Mouse (Mus musculus) olfactory bulb, adult 2 months (tissue): ENCODE measurements around the gene Pik3ip1. TPM values are rescaled to one million over a fixed set of nuclear protein-coding genes. Genes with fewer than 3 reads are reported as not detected.

ENCODE experiments used
- H3K27ac ChIP-seq: fragments of 200-500 bp; 2 replicates; pipeline ENCODE4 v1.5.1; 2012; ENCODE audit warnings: low read depth, low read length; ENCODE audit not compliant: insufficient read depth
- H3K4me1 ChIP-seq: fragments of 200-500 bp; 2 replicates; pipeline ENCODE4 v1.6.1; 2012; ENCODE audit warnings: low read length; ENCODE audit not compliant: control insufficient read depth, insufficient read depth
- H3K4me3 ChIP-seq: fragments of 200-500 bp; 2 replicates; pipeline ENCODE4 v1.5.1; 2012; ENCODE audit warnings: mild to moderate bottlenecking, low read depth, low read length, moderate library complexity; ENCODE audit not compliant: insufficient read depth
- CTCF ChIP-seq: fragments of 200-500 bp; IDR thresholded peaks from 2 replicates; pipeline ENCODE4 v1.5.1; 2012; ENCODE audit warnings: low read depth, mild to moderate bottlenecking, low read length, moderate library complexity; ENCODE audit not compliant: insufficient read depth
- POLR2A ChIP-seq: fragments of 200-500 bp; IDR thresholded peaks from 2 replicates; pipeline ENCODE4 v1.6.1; 2012; ENCODE audit warnings: mild to moderate bottlenecking, low read depth, low read length, moderate library complexity; ENCODE audit not compliant: insufficient read depth
- WGBS: fragments of 180-500 bp; shearing (Covaris S2); methylation state at CpG from one replicate; pipeline ENCODE4 v1.1.7; 2018; 5-methylcytosine and 5-hydroxymethylcytosine counted together
- polyA plus RNA-seq: library from polyadenylated mRNA; stranded (reverse); fragments of >200 nt; gene quantifications from 2 replicates; pipeline ENCODE4 v1.2.4, GENCODE M21; 2012; ENCODE audit warnings: low replicate concordance; ENCODE audit not compliant: missing spikeins, insufficient read depth, insufficient read length

Pik3ip1 gene
- polyA plus RNA-seq, 1 experiment: not detected

DNA sequence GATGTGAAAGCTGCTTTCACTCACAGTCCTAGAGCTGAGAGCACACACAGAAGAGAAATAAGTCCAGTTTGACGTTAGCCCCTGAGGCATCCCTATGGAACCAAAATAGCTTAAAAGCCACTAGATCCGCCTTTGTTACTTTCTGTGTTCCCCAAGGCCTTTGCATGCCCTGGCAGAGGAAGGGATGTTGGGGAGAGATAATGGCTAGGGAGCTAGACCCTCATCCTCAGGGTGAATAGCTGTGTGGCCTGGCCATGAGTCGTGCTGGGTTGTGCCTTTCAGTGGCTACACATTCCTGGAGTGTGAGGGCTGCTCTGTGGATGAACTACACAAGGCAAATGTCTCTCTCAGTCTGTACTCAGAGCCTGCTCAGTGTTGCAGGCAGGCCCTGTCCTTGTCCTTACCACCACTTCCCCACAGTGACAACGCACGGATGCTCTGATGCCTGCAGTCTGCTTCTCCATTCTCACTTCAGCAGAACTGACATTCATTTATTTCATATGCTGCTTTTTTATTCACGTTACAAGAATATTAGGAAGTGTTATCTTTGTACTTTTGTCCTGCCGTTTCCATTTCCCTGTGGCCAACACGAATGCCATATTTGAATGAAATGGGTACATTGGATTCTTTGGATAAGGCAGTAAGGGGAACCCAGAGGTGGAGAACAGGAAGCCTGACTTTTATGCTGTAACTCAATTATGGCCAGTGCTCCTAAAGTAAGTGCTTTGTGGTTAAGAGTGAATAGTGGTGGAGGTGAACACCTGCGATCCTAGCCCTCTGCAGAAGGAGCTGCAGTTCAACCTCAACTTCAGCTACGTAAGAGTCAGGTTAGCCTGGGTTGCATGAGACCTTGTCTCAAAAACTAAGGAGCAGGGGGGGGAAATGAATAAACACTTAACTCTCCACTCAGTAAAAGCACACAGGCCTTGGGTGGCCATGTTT lies 32.1 kb upstream of the Pik3ip1 start:
- H3K4me3 ChIP-seq: no peak overlapping the region
- no peak overlapping the region for H3K27ac ChIP-seq
- 79% methylated on average over 10 of the region's 10 CpGs for WGBS
- TF ChIP-seq POLR2A (no peak), CTCF (no peak)
- H3K4me1 ChIP-seq: peaks cover 32% of the 10 kb centered on the region

DNA sequence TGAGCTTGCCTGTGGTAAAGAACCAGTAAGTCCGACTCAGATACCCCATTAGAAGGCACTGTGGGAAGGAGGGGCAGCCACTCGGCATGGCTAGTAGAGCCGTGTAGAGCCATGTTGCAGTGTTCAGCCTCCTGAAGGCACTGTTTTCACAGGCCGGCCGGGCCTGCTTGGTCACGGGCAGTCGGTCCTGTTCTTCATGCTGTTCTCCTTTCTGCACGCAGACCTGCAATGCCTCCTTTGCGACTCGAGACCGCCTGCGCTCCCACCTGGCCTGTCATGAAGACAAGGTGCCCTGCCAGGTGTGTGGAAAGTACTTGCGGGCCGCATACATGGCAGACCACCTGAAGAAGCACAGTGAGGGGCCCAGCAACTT lies 31.4 kb upstream of the Pik3ip1 start:
- WGBS: 91% methylated on average over 14 of the region's 14 CpGs

DNA sequence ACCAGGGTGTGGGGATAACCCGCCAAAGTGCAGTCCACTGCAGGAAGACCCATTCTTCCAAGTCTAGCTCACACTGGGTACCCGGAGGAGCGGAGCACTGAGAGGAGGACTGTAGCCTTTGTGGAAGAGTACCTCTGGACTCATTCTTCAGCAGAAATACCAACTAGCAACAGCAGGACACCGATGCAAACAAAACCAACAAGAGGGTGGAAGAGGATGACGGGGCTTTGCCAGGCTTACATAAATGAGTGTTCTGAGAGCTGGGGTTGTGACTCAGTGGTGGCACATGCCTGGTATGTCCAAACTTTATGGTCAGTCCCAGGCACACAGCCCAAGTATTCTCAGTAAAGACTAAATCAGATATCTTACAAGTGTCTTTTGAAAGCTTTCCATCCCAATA lies 29.1 kb upstream of the Pik3ip1 start:
- no peak overlapping the region for H3K27ac ChIP-seq
- H3K4me1 ChIP-seq: peaks cover 7% of the 10 kb centered on the region
- no peak for TF ChIP-seq CTCF
- no peak for TF ChIP-seq POLR2A
- 93% methylated on average over 5 of the region's 5 CpGs for WGBS
- H3K4me3 ChIP-seq: no peak overlapping the region

More for the DNA sequence above, 31.4 kb upstream of the Pik3ip1 start:
- no peak overlapping the region for H3K4me3 ChIP-seq
- no peak for TF ChIP-seq CTCF
- no peak for TF ChIP-seq POLR2A
- no peak overlapping the region for H3K27ac ChIP-seq
- peaks cover 26% of the 10 kb centered on the region for H3K4me1 ChIP-seq

DNA sequence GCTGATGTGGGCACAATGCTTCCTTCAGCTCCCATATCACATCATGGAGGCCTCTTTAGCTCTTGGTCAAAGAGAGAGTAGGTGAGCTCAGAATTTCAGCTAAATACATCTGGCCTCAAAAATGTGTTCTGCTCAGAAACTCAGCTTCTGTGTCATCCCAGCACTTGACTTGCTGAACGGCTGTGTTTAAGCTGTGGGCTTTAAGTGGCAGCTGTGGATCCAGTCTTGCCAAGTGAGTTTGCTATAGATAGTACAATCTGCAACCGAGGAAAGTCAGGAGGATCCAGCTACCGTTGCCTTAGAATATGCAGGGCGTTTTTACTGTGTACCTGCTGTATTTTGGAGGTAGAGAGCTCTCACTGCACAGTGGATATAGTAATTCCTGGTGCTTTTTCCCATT lies 27.8 kb upstream of the Pik3ip1 start:
- WGBS: 66% methylated on average over 4 of the region's 4 CpGs
- TF ChIP-seq POLR2A (no peak), CTCF (no peak)
- H3K4me3 ChIP-seq: no peak overlapping the region
- no peak overlapping the region; the same call in 1 of the 2 replicates for H3K27ac ChIP-seq
- H3K4me1 ChIP-seq: peaks cover 6% of the 10 kb centered on the region; the same call in 1 of the 2 replicates

DNA sequence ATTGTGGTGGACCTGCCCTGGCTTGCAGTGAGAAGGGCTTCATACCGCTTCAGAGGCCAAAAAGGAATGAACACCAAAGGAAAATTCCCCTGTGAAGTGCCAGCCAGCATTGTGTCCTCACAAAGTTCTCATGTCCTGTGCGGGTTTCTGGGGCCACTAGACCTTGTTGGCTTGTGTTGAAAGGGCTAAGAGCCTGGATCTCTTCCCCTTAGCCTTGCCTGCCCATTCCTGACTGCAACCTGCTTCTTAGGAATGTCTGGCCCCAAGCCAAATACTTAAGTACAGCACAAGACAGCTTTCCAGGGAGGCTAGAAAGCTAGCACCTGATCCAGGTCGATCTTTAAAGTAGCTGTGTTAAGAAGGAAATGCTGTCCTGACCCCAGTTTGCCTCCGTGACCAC lies 27.4 kb upstream of the Pik3ip1 start:
- Histone ChIP-seq H3K27ac (no peak overlapping the region; the same call in 1 of the 2 replicates), H3K4me3 (no peak overlapping the region), H3K4me1 (peaks cover 6% of the 10 kb centered on the region; the same call in 1 of the 2 replicates)
- 57% methylated on average over 4 of the region's 4 CpGs for WGBS
- TF ChIP-seq CTCF (no peak), POLR2A (no peak)

DNA sequence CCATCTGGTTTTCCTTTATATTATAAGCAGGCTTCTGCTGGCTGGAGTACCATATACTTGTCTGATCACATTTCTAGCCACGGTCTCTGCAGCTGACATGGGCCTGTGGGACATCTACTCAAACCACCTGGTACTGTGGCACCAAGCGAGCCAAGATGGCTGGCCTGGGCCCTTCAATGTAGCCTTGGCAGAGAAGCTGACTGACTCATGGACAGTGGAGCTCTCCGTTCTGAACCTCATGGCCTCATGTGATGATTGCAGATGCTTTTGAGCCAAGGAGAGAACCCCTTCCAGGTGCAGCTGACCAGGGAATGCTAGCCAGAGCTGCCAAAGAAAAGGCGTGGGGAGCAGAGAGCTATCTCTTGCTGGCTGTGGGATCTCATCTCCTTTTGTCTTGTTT lies 24.4 kb upstream of the Pik3ip1 start:
- no peak for TF ChIP-seq CTCF
- Histone ChIP-seq H3K27ac (no peak overlapping the region), H3K4me1 (peaks cover 2% of the 10 kb centered on the region; the same call in 1 of the 2 replicates), H3K4me3 (no peak overlapping the region)
- WGBS: 88% methylated on average over 4 of the region's 4 CpGs

DNA sequence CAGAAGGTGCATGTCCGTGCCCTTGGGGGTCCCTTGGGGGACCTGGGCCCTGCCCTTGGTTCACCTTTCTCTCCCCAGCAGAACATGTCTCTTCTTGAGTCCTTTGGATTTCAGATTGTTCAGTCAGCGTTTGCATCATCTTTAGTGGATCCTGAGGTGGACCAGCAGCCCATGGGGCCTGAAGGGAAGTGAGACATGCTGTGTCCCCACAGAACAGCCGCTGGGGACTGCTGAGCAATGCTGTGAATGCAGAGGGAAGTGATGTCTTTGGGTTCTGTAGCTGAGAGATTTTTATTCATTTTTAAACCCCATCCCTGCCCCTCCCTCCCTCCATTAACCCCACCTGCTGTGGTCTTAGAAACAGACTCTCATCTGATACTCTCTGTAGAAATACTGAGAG lies 22.3 kb upstream of the Pik3ip1 start:
- H3K4me1 ChIP-seq: 0 out of 2 replicates have a peak, but pooled peaks cover 2% of the 10 kb centered on the region
- 90% methylated on average over 3 of the region's 3 CpGs for WGBS
- TF ChIP-seq CTCF: no peak
- TF ChIP-seq POLR2A: no peak
- H3K27ac ChIP-seq: no peak overlapping the region
- no peak overlapping the region for H3K4me3 ChIP-seq

DNA sequence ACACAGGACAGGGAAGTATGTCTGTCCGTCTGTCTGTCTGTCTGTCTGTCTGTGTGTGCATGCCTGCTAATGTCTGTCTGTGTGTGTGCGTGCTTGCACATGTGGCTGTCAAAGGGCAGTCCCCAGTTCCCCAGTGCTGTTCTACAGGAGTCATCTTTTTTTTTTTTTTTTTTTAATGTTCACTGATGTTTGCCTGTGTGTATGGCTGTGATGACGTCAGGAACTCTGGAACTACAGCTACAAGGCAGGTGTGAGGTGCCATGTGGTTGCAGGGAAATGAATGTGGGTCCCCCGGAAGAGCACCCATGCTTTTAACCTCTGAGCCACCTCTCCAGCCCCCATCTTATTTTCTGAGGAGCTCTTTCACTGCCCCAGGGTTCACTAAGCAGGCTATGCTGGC lies 20.3 kb upstream of the Pik3ip1 start:
- Histone ChIP-seq H3K4me1 (no peaks in the 10 kb centered on the region), H3K4me3 (no peak overlapping the region), H3K27ac (no peak overlapping the region)
- 90% methylated on average over 4 of the region's 4 CpGs for WGBS
- TF ChIP-seq POLR2A (no peak), CTCF (no peak)

DNA sequence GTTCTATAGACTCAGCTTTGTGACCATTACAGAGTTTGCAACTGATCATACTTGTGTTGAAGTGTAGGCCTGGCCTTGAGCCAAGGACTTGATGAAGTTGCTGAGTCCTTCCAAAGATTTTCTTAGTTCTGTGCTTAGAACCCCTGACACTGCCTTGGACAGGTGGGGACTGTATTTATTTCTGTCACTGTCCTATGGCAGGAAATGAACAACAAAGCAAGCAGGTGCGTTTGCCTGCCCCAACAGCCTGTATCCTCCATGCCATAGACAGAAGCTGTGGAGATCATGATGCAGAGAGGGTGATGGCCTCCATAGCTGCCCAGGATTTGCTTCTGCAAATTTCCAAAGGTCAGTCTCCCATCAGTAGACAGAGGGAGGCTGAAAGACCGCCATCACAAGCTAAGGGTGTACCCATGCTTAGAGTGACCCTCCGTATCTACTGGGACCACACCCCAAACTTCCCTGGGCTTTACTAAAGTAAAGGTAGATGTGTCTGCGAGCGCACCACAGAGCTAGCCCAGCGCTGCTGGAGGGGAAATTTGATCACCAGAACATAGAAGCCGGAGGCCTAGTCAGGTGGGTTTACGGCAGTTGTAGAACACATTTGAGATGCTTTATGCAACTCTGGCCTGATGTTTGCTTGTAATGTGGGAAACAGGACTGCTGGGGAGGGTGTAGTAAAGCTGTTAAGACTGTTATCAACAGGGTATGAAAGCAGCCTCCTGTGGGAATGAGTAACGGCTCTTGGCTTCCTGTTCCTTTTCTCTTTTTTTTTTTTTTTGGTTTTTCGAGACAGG lies 19.2 kb upstream of the Pik3ip1 start:
- TF ChIP-seq CTCF: no peak
- TF ChIP-seq POLR2A: no peak
- H3K4me1 ChIP-seq: no peaks in the 10 kb centered on the region
- H3K27ac ChIP-seq: no peak overlapping the region
- H3K4me3 ChIP-seq: no peak overlapping the region
- 85% methylated on average over 10 of the region's 10 CpGs for WGBS
